ENCODE assay signal across 17 mouse cellular contexts in the genomic region with DNA sequence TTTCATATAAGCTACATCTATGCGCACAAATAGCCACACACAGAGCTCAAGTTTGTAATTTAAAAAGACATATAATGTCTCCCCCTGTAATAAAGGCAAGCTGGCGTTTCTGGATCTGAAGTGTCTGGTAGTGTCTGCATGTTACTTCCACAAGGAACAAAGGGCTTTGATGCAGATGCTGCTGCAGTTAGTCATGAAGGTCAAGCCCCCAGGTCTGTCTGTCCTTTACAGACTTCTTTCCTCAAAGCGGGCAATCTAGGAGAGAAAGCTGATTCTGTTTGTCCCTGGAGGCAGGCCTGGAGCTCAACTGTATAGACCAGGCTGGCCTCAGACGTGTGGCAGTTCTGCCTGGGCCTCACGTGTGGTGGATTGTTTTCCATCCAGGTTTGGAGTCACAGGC.
"Had no signal": no experiment of that assay in that cellular context is flagged by ENCODE, and none has a peak within 500 bp of the region (broad histone marks: within the 10 kb centered on the region; RNA-seq: fewer than 3 reads in every experiment).

No protein-coding gene starts in this region.

- H3K9ac ChIP-seq: limb, embryonic 13.5 days; liver, embryonic 15.5 days; neural tube, embryonic 12.5 days had no signal

- H3K4me3 ChIP-seq: limb, embryonic 13.5 days; liver, embryonic 15.5 days; midbrain, embryonic 10.5 days; neural tube, embryonic 12.5 days had no signal

- H3K4me2 ChIP-seq: limb, embryonic 13.5 days; liver, embryonic 11.5 days; liver, embryonic 15.5 days; neural tube, embryonic 12.5 days had no signal

- H3K27ac ChIP-seq: kidney, postnatal 0 days; limb, embryonic 13.5 days; liver, embryonic 15.5 days; midbrain, embryonic 10.5 days; neural tube, embryonic 12.5 days had no signal

- ATAC-seq: lung, postnatal 0 days had no signal

- DNase-seq: kidney, adult 11 months; kidney, adult 9 months; kidney, postnatal 36 days; layer of hippocampus, adult 9-11 months; layer of hippocampus, postnatal 36 days; lung, adult 2 months; lung, postnatal 4 days; midbrain, embryonic 14.5 days; thymus, adult 18-20 months; thymus, postnatal 14 days had no signal

- H3K36me3 ChIP-seq: limb, embryonic 13.5 days; liver, embryonic 15.5 days; midbrain, embryonic 10.5 days; neural tube, embryonic 12.5 days had no signal

- H3K27me3 ChIP-seq: limb, embryonic 13.5 days; liver, embryonic 15.5 days; neural tube, embryonic 12.5 days had no signal

- H3K9me3 ChIP-seq: limb, embryonic 13.5 days; liver, embryonic 15.5 days; midbrain, embryonic 10.5 days; neural tube, embryonic 12.5 days had no signal

- H3K4me1 ChIP-seq: neural tube, embryonic 12.5 days had no signal
